ENCODE assay signal across 19 mouse cellular contexts in the genomic region with DNA sequence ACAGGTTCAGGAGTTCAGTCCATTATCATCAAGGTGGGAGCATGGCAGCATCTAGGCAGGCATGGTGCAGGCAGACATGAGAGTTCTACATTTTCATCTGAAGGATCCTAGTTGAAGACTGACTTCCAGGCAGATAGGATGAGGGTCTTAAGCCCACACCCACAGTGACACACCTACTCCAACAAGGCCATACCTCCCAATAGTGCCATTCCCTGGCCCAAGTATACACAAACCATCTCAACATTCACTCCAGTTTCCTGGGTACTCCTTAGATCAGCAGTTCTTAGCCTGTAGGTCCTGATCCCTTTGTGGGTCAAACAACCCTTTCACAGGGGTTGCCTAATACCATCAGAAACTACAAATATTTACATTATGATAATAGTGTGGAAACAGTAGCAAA.
"Had no signal": no experiment of that assay in that cellular context is flagged by ENCODE, and none has a peak within 500 bp of the region (broad histone marks: within the 10 kb centered on the region; RNA-seq: fewer than 3 reads in every experiment).

No protein-coding gene starts in this region.

- H3K9me3 ChIP-seq: hindbrain, embryonic 10.5 days; hindbrain, embryonic 12.5 days; limb, embryonic 10.5 days; limb, embryonic 12.5 days; liver, embryonic 12.5 days had no signal

- H3K4me2 ChIP-seq: heart, embryonic 11.5 days; hindbrain, embryonic 12.5 days; hindbrain, embryonic 14.5 days; limb, embryonic 12.5 days; liver, embryonic 12.5 days had no signal

- H3K27me3 ChIP-seq: hindbrain, embryonic 12.5 days; limb, embryonic 12.5 days; liver, embryonic 12.5 days had no signal

- H3K36me3 ChIP-seq: hindbrain, embryonic 10.5 days; hindbrain, embryonic 12.5 days; limb, embryonic 10.5 days; limb, embryonic 12.5 days; liver, embryonic 12.5 days had no signal

- H3K4me1 ChIP-seq: hindbrain, embryonic 12.5 days had no signal

- DNase-seq: gastrocnemius, adult 2 months; gastrocnemius, postnatal 10 days; gastrocnemius, postnatal 25 days; kidney, postnatal 10 days; kidney, postnatal 4 days; liver had no signal

- ATAC-seq: hindbrain, embryonic 16.5 days; inflammation-experienced regulatory T-cells, adult 6 months; intestine, postnatal 0 days; liver, embryonic 12.5 days had no signal

- H3K9ac ChIP-seq: hindbrain, embryonic 12.5 days; hindbrain, embryonic 14.5 days; limb, embryonic 12.5 days; liver, embryonic 12.5 days had no signal

- H3K27ac ChIP-seq: gastrocnemius, adult 2 months; hindbrain, embryonic 10.5 days; hindbrain, embryonic 12.5 days; hindbrain, embryonic 14.5 days; left cerebral cortex, adult 2 months; limb, embryonic 10.5 days; limb, embryonic 12.5 days; liver, embryonic 12.5 days had no signal

- H3K4me3 ChIP-seq: gastrocnemius, adult 2 months; heart, adult 2 months; hindbrain, embryonic 10.5 days; hindbrain, embryonic 12.5 days; layer of hippocampus, adult 2 months; left cerebral cortex, adult 2 months; limb, embryonic 10.5 days; limb, embryonic 12.5 days; liver, embryonic 12.5 days had no signal
